Mouse (Mus musculus): ENCODE measurements around the gene Tapt1. TPM values are rescaled to one million over a fixed set of nuclear protein-coding genes. Genes with fewer than 3 reads are reported as not detected.

The Tapt1 gene
- total and polyA plus RNA-seq, 2 experiments = 34.8 to 68.6 TPM

GRCm38 (mm10) chr5:44258163-44258562 lies 31.7 kb upstream of the Tapt1 start:
- Histone ChIP-seq H3K36me3 (ENCODE audit: control insufficient read depth, insufficient read depth, low read length) (no peaks in the 10 kb centered on the region), H3K9ac (ENCODE audit: low read depth, low read length) (no peak overlapping the region), H3K27ac (replicated peaks; ENCODE audit: insufficient read depth, low read depth, low read length) (no peak overlapping the region), H3K79me2 (ENCODE audit: control insufficient read depth, insufficient read depth, low read length) (peaks cover 2% of the 10 kb centered on the region; the same call in 1 of the 2 replicates), H3K4me3 (ENCODE audit: insufficient read depth, low read depth, low read length) (no peak overlapping the region), H3K27me3 (ENCODE audit: control insufficient read depth, insufficient read depth, low read length) (no peaks in the 10 kb centered on the region), H3K4me1 (ENCODE audit: control insufficient read depth, insufficient read depth, low read length) (peaks cover 4% of the 10 kb centered on the region; the same call in 1 of the 2 replicates)
- 33% methylated on average over 1 of the region's 1 CpGs for WGBS
- DNase-seq (ENCODE audit: extremely low read depth, low read depth, low spot score) = peak; percentile 51
- TF ChIP-seq CTCF (IDR thresholded peaks at IDR 0.05; ENCODE audit: low read depth, low read length) (peak; percentile 50; the same call in 1 of the 2 replicates), POLR2A (IDR thresholded peaks at IDR 0.05; ENCODE audit: extremely low read depth, insufficient read depth, low read length) (no peak)

GRCm38 (mm10) chr5:44257401-44257800 lies 31.0 kb upstream of the Tapt1 start:
- TF ChIP-seq CTCF (IDR thresholded peaks at IDR 0.05; ENCODE audit: low read depth, low read length) = no peak
- TF ChIP-seq POLR2A (IDR thresholded peaks at IDR 0.05; ENCODE audit: extremely low read depth, insufficient read depth, low read length) = no peak
- DNase-seq (ENCODE audit: extremely low read depth, low read depth, low spot score) = no peak
- Histone ChIP-seq H3K9ac (ENCODE audit: low read depth, low read length) (no peak overlapping the region), H3K36me3 (ENCODE audit: control insufficient read depth, insufficient read depth, low read length) (no peaks in the 10 kb centered on the region), H3K27me3 (ENCODE audit: control insufficient read depth, insufficient read depth, low read length) (no peaks in the 10 kb centered on the region), H3K27ac (replicated peaks; ENCODE audit: insufficient read depth, low read depth, low read length) (no peak overlapping the region), H3K79me2 (ENCODE audit: control insufficient read depth, insufficient read depth, low read length) (peaks cover 2% of the 10 kb centered on the region; the same call in 1 of the 2 replicates), H3K4me3 (ENCODE audit: insufficient read depth, low read depth, low read length) (no peak overlapping the region), H3K4me1 (ENCODE audit: control insufficient read depth, insufficient read depth, low read length) (peaks cover 6% of the 10 kb centered on the region; the same call in 1 of the 2 replicates)
- WGBS = 82% methylated on average over 4 of the region's 4 CpGs

GRCm38 (mm10) chr5:44256512-44256911 lies 30.1 kb upstream of the Tapt1 start:
- Histone ChIP-seq H3K79me2 (ENCODE audit: control insufficient read depth, insufficient read depth, low read length) (peaks cover 2% of the 10 kb centered on the region; the same call in 1 of the 2 replicates), H3K9ac (ENCODE audit: low read depth, low read length) (no peak overlapping the region)
- 91% methylated on average over 3 of the region's 3 CpGs for WGBS

DNA sequence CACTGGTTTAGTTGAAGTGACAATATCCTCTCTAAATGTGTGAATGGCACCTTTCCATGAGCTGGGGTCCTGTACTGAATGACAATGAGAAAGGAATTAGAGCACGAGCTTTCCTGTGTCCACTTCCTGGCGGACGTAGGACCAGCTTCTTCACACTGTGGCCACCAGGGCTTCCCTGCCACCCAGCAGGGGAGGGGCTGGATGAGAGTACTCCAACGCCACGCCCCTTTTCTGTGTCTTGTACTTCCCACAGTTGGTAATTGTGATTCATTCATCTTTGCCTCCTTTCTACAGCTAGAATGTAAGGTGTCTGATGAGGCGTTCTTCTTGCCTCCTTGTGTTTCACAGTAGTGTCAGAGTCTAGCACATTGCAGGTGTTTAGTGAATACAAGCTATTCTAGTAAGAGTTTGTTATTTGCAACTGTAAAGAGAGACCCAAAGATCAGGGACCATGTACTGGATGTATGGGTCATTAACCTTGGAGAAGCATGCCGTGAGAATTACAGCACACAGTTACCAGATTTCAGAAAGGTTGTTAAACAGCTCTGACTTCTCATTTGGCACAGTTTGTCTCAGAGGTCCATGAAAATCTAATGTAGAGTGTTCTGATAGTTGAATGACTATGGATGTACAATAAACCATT lies 29.5 kb upstream of the Tapt1 start:
- no peak for DNase-seq (ENCODE audit: extremely low read depth, low read depth, low spot score)
- TF ChIP-seq CTCF (IDR thresholded peaks at IDR 0.05; ENCODE audit: low read depth, low read length) (no peak), POLR2A (IDR thresholded peaks at IDR 0.05; ENCODE audit: extremely low read depth, insufficient read depth, low read length) (no peak)
- no peaks in the 10 kb centered on the region for H3K27me3 ChIP-seq (ENCODE audit: control insufficient read depth, insufficient read depth, low read length)
- H3K36me3 ChIP-seq (ENCODE audit: control insufficient read depth, insufficient read depth, low read length) = no peaks in the 10 kb centered on the region
- WGBS = 77% methylated on average over 7 of the region's 7 CpGs
- no peak overlapping the region for H3K4me3 ChIP-seq (ENCODE audit: insufficient read depth, low read depth, low read length)
- no peak overlapping the region for H3K9ac ChIP-seq (ENCODE audit: low read depth, low read length)
- no peak overlapping the region for H3K27ac ChIP-seq (replicated peaks; ENCODE audit: insufficient read depth, low read depth, low read length)
- H3K4me1 ChIP-seq (ENCODE audit: control insufficient read depth, insufficient read depth, low read length) = peaks cover 11% of the 10 kb centered on the region
- peaks cover 2% of the 10 kb centered on the region; the same call in 1 of the 2 replicates for H3K79me2 ChIP-seq (ENCODE audit: control insufficient read depth, insufficient read depth, low read length)

More at GRCm38 (mm10) chr5:44256512-44256911, 30.1 kb upstream of the Tapt1 start:
- Histone ChIP-seq H3K36me3 (ENCODE audit: control insufficient read depth, insufficient read depth, low read length) (no peaks in the 10 kb centered on the region), H3K27me3 (ENCODE audit: control insufficient read depth, insufficient read depth, low read length) (no peaks in the 10 kb centered on the region), H3K4me1 (ENCODE audit: control insufficient read depth, insufficient read depth, low read length) (peaks cover 13% of the 10 kb centered on the region), H3K4me3 (ENCODE audit: insufficient read depth, low read depth, low read length) (no peak overlapping the region), H3K27ac (replicated peaks; ENCODE audit: insufficient read depth, low read depth, low read length) (no peak overlapping the region)
- no peak for DNase-seq (ENCODE audit: extremely low read depth, low read depth, low spot score)
- TF ChIP-seq POLR2A (IDR thresholded peaks at IDR 0.05; ENCODE audit: extremely low read depth, insufficient read depth, low read length) = no peak
- TF ChIP-seq CTCF (IDR thresholded peaks at IDR 0.05; ENCODE audit: low read depth, low read length) = no peak

DNA sequence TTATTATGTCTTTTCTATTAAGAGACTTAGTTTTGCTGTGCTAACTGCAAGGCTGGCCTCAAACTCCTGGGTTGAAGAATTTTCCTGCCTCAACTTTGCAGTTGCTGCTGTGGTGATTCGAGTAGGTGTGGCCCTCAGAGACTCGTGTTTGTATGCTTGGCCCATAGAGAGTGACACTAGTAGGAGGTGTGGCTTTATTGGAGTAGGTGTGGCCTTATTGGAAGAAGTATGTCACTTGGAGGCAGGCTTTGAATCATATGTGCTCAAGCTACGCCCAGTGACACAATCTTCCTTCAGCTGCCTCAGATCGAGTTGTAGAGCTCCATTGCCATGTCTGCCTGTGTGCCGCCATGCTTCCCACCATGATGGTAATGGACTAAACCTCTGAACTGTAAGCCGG lies 27.0 kb upstream of the Tapt1 start:
- Histone ChIP-seq H3K9ac (ENCODE audit: low read depth, low read length) (no peak overlapping the region), H3K27ac (replicated peaks; ENCODE audit: insufficient read depth, low read depth, low read length) (no peak overlapping the region), H3K4me1 (ENCODE audit: control insufficient read depth, insufficient read depth, low read length) (peaks cover 17% of the 10 kb centered on the region), H3K79me2 (ENCODE audit: control insufficient read depth, insufficient read depth, low read length) (peaks cover 2% of the 10 kb centered on the region; the same call in 1 of the 2 replicates), H3K36me3 (ENCODE audit: control insufficient read depth, insufficient read depth, low read length) (no peaks in the 10 kb centered on the region), H3K4me3 (ENCODE audit: insufficient read depth, low read depth, low read length) (no peak overlapping the region), H3K27me3 (ENCODE audit: control insufficient read depth, insufficient read depth, low read length) (no peaks in the 10 kb centered on the region)
- no peak for DNase-seq (ENCODE audit: extremely low read depth, low read depth, low spot score)
- TF ChIP-seq CTCF (IDR thresholded peaks at IDR 0.05; ENCODE audit: low read depth, low read length) (no peak), POLR2A (IDR thresholded peaks at IDR 0.05; ENCODE audit: extremely low read depth, insufficient read depth, low read length) (no peak)
- WGBS = 67% methylated on average over 6 of the region's 6 CpGs

DNA sequence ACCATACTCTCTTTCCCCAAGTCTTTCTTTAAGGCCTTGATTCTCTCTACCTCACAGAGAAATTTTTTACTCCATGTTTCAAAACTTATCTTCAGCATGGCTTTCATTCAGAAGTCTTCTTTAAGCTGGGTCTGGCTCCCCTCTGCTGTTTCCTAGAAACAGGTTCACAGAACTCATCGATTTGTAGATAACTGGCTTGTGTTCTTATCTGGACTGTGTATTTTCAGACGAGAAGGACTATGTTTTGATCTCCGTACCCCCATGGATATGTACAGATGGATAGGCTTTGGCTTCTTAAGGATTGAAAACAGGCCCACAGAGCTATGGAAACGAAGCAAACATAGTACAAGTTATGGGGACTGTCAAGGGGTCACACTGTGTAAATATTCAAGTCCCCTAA lies 26.0 kb upstream of the Tapt1 start:
- Histone ChIP-seq H3K9ac (ENCODE audit: low read depth, low read length) (no peak overlapping the region), H3K36me3 (ENCODE audit: control insufficient read depth, insufficient read depth, low read length) (no peaks in the 10 kb centered on the region), H3K4me1 (ENCODE audit: control insufficient read depth, insufficient read depth, low read length) (peaks cover 17% of the 10 kb centered on the region), H3K4me3 (ENCODE audit: insufficient read depth, low read depth, low read length) (no peak overlapping the region), H3K79me2 (ENCODE audit: control insufficient read depth, insufficient read depth, low read length) (no peaks in the 10 kb centered on the region), H3K27me3 (ENCODE audit: control insufficient read depth, insufficient read depth, low read length) (no peaks in the 10 kb centered on the region), H3K27ac (replicated peaks; ENCODE audit: insufficient read depth, low read depth, low read length) (peak overlapping the region; percentile 79)
- TF ChIP-seq CTCF (IDR thresholded peaks at IDR 0.05; ENCODE audit: low read depth, low read length) (no peak), POLR2A (IDR thresholded peaks at IDR 0.05; ENCODE audit: extremely low read depth, insufficient read depth, low read length) (no peak)
- DNase-seq (ENCODE audit: extremely low read depth, low read depth, low spot score) = peak; percentile 76
- 9% methylated on average over 4 of the region's 4 CpGs for WGBS
